Mouse (Mus musculus): ENCODE data around the gene Fam162a. TPM values are rescaled to one million over a fixed set of nuclear protein-coding genes. Genes with fewer than 3 reads are reported as not detected.
A peak's percentile ranks its signal among the peaks of the same experiment; 100 is the strongest.

The Fam162a gene
- polyA plus RNA-seq, 1 experiment from 2014 or later, result 457 TPM

DNA sequence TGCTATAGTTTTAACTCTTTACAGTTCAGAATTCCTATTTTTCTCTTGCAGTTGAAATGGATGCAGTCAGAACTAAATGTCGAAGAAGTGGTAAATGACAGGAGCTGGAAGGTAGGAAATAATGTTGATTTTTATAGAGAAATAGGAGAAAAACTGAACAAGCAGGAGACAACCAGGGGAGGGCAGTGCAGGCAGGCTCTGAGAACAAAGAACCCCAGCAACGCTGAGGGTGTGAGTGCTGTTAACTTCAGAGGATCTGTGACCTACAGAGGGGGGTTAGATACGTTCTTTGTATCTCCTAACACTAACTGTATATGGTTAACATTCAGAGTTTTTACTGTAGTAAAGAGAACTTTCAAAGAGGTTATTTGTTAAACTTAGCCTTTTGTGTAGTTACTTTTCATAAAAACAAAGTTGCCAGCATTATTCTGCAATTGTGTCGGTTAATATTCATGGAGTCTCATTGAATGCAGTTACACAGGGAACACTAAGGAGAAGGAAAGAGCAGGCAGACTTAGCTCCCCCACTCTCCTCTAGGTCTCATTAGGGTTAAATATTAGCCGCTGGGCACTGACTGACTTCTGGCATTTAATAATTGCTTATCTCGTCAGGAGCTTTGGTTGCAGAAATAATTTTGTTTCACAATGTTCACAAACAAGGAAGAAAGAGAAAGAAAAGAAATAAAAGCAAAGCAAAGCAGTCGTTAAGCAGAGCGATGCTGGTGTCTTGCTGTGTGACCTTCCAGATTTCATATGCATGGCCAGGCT, 18.6 kb upstream of the Fam162a start:
- H3K36me3 ChIP-seq (ENCODE audit: control insufficient read depth, insufficient read depth, low read length), result peaks cover 61% of the 10 kb centered on the region
- no peak overlapping the region for H3K9ac ChIP-seq (ENCODE audit: low read length)
- ATAC-seq (replicated peaks; ENCODE audit: low FRiP score, low TSS enrichment, low read depth) (no peak), DNase-seq (ENCODE audit: low spot score) (no peak)
- 0 out of 2 replicates have a peak overlapping the region, but pooled peaks have one; percentile 22 for H3K27ac ChIP-seq (ENCODE audit: low read depth)
- no peak overlapping the region for H3K4me2 ChIP-seq (ENCODE audit: low read length)
- no peaks in the 10 kb centered on the region for H3K9me3 ChIP-seq (ENCODE audit: control insufficient read depth, low read length)
- H3K4me1 ChIP-seq (replicated peaks; ENCODE audit: control insufficient read depth, insufficient read depth, low read length), result no peaks in the 10 kb centered on the region
- WGBS, result 75% methylated on average over 8 of the region's 8 CpGs
- no peaks in the 10 kb centered on the region for H3K27me3 ChIP-seq (replicated peaks; ENCODE audit: control insufficient read depth, insufficient read depth, low read length)
- H3K4me3 ChIP-seq (ENCODE audit: low read depth, low read length), result no peak overlapping the region

DNA sequence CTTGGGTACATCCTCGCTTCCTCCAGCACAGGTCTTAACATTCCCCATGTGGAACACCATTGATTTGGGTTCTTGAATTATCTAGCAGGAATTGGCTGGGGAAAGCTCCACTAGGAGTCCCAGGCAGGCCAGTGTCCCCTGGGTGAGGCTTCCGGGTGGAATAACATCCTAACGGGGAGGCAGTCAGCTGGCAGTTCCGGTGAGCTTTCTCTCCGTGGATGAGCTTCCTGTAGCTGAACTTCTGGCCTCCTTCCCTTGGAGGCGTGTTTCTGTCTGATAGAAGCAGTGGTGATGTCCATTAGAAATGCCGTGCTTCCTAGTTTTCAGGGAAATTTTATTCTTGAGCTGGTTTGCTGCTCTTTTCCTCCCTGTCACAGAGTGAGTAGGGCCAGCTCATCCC, 17.7 kb upstream of the Fam162a start:
- Histone ChIP-seq H3K9ac (ENCODE audit: low read length) (no peak overlapping the region), H3K4me1 (replicated peaks; ENCODE audit: control insufficient read depth, insufficient read depth, low read length) (no peaks in the 10 kb centered on the region), H3K4me2 (ENCODE audit: low read length) (no peak overlapping the region), H3K27me3 (replicated peaks; ENCODE audit: control insufficient read depth, insufficient read depth, low read length) (no peaks in the 10 kb centered on the region), H3K9me3 (ENCODE audit: control insufficient read depth, low read length) (no peaks in the 10 kb centered on the region), H3K4me3 (ENCODE audit: low read depth, low read length) (no peak overlapping the region), H3K36me3 (ENCODE audit: control insufficient read depth, insufficient read depth, low read length) (peaks cover 65% of the 10 kb centered on the region), H3K27ac (ENCODE audit: low read depth) (no peak overlapping the region)
- no peak for ATAC-seq (replicated peaks; ENCODE audit: low FRiP score, low TSS enrichment, low read depth)
- WGBS, result 86% methylated on average over 7 of the region's 7 CpGs
- DNase-seq (ENCODE audit: low spot score), result no peak

DNA sequence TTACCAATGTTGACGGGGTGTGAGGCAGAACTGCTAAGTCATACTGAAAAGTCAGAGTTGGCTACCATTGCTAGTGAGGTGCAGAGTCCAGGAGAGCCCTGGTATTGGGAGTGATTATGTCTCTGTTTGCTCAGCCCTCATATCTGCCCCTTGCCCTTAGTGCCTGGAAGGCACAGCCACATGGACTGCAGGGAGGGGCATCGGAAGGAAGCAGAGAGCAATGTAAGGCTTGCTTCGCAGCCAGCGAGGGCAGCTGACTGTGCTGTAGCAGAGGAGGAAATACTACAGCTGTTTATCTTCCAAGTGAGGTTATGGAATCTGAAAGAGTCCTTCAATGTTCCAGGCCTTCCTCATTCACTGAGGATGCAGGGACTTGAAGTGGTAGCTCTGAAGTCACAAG, 16.5 kb upstream of the Fam162a start:
- H3K27me3 ChIP-seq (replicated peaks; ENCODE audit: control insufficient read depth, insufficient read depth, low read length), result no peaks in the 10 kb centered on the region
- H3K36me3 ChIP-seq (ENCODE audit: control insufficient read depth, insufficient read depth, low read length), result peaks cover 70% of the 10 kb centered on the region
- DNase-seq (ENCODE audit: low spot score) (no peak), ATAC-seq (replicated peaks; ENCODE audit: low FRiP score, low TSS enrichment, low read depth) (peak; percentile 90)
- H3K4me3 ChIP-seq (ENCODE audit: low read depth, low read length), result no peak overlapping the region
- no peaks in the 10 kb centered on the region for H3K9me3 ChIP-seq (ENCODE audit: control insufficient read depth, low read length)
- H3K9ac ChIP-seq (ENCODE audit: low read length), result no peak overlapping the region
- no peaks in the 10 kb centered on the region for H3K4me1 ChIP-seq (replicated peaks; ENCODE audit: control insufficient read depth, insufficient read depth, low read length)
- no peak overlapping the region for H3K27ac ChIP-seq (ENCODE audit: low read depth)
- H3K4me2 ChIP-seq (ENCODE audit: low read length), result no peak overlapping the region
- 64% methylated on average over 4 of the region's 4 CpGs for WGBS

- DNase-seq (ENCODE audit: low spot score) (no peak), ATAC-seq (replicated peaks; ENCODE audit: low FRiP score, low TSS enrichment, low read depth) (no peak)
- WGBS, result 93% methylated on average over 3 of the region's 3 CpGs
- H3K27ac ChIP-seq (ENCODE audit: low read depth), result no peak overlapping the region
- no peaks in the 10 kb centered on the region for H3K4me1 ChIP-seq (replicated peaks; ENCODE audit: control insufficient read depth, insufficient read depth, low read length)
- no peak overlapping the region for H3K9ac ChIP-seq (ENCODE audit: low read length)
- no peak overlapping the region for H3K4me3 ChIP-seq (ENCODE audit: low read depth, low read length)
- H3K4me2 ChIP-seq (ENCODE audit: low read length), result no peak overlapping the region
- no peaks in the 10 kb centered on the region for H3K27me3 ChIP-seq (replicated peaks; ENCODE audit: control insufficient read depth, insufficient read depth, low read length)
- H3K9me3 ChIP-seq (ENCODE audit: control insufficient read depth, low read length), result no peaks in the 10 kb centered on the region
- peaks cover 16% of the 10 kb centered on the region for H3K36me3 ChIP-seq (ENCODE audit: control insufficient read depth, insufficient read depth, low read length)
Observed at GRCm38 (mm10) chr16:36079916-36080315, 8.5 kb upstream of the Fam162a start.

- Histone ChIP-seq H3K36me3 (ENCODE audit: control insufficient read depth, insufficient read depth, low read length) (no peaks in the 10 kb centered on the region), H3K4me1 (replicated peaks; ENCODE audit: control insufficient read depth, insufficient read depth, low read length) (peaks cover 6% of the 10 kb centered on the region; the same call in 1 of the 2 replicates), H3K4me2 (ENCODE audit: low read length) (no peak overlapping the region), H3K27ac (ENCODE audit: low read depth) (no peak overlapping the region), H3K9me3 (ENCODE audit: control insufficient read depth, low read length) (no peaks in the 10 kb centered on the region), H3K4me3 (ENCODE audit: low read depth, low read length) (no peak overlapping the region), H3K9ac (ENCODE audit: low read length) (no peak overlapping the region), H3K27me3 (replicated peaks; ENCODE audit: control insufficient read depth, insufficient read depth, low read length) (no peaks in the 10 kb centered on the region)
- no peak for DNase-seq (ENCODE audit: low spot score)
- WGBS, result 92% methylated on average over 3 of the region's 3 CpGs
- ATAC-seq (replicated peaks; ENCODE audit: low FRiP score, low TSS enrichment, low read depth), result no peak
Observed at GRCm38 (mm10) chr16:36074772-36075171, 3.4 kb upstream of the Fam162a start.

DNA sequence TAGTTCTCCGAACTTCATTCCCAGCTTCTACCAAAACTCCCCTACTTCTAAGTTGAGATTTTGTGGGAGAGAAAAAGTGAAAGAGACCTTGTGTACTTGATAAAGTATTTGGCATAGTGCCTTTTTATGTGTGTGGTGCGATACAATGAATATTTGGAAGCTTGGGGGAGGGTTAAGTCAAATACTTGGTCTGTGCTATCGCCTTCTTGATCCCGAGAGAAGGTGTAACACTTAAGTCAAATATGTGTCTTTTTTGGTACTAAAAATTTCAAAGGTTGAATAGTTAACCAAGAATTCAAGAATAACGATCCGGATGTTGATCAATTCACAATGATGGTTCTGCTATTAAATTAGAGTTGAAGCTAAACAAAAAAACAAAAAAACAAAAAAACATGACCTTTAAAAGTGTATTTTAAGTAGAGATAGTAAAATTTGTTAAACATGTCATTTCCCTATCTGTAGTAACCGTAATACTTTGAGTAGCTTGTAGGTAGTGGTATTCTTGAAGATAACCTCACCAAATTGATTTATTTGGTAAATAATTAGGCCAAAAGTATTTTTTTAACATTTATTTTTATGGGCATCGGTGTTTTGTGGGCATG, 1.1 kb upstream of the Fam162a start:
- DNase-seq (ENCODE audit: low spot score), result no peak
- Histone ChIP-seq H3K27me3 (replicated peaks; ENCODE audit: control insufficient read depth, insufficient read depth, low read length) (no peaks in the 10 kb centered on the region), H3K9me3 (ENCODE audit: control insufficient read depth, low read length) (no peaks in the 10 kb centered on the region), H3K9ac (ENCODE audit: low read length) (peak overlapping the region; percentile 85), H3K36me3 (ENCODE audit: control insufficient read depth, insufficient read depth, low read length) (0 out of 2 replicates have a peak, but pooled peaks cover 2% of the 10 kb centered on the region), H3K4me2 (ENCODE audit: low read length) (peak overlapping the region; percentile 80), H3K4me1 (replicated peaks; ENCODE audit: control insufficient read depth, insufficient read depth, low read length) (peaks cover 24% of the 10 kb centered on the region), H3K4me3 (ENCODE audit: low read depth, low read length) (peak overlapping the region; percentile 73), H3K27ac (ENCODE audit: low read depth) (peak overlapping the region; percentile 98)
- 28% methylated on average over 8 of the region's 8 CpGs for WGBS
- no peak for ATAC-seq (replicated peaks; ENCODE audit: low FRiP score, low TSS enrichment, low read depth)

GRCm38 (mm10) chr16:36071071-36071449, 334 bp downstream of the Fam162a start:
- H3K4me3 ChIP-seq (ENCODE audit: low read depth, low read length), result peak overlapping the region; percentile 73
- no peaks in the 10 kb centered on the region for H3K27me3 ChIP-seq (replicated peaks; ENCODE audit: control insufficient read depth, insufficient read depth, low read length)
- peak overlapping the region; percentile 98 for H3K27ac ChIP-seq (ENCODE audit: low read depth)
- WGBS, result under 1% methylated on average over 16 of the region's 16 CpGs
- peak overlapping the region; percentile 80 for H3K4me2 ChIP-seq (ENCODE audit: low read length)
- ATAC-seq (replicated peaks; ENCODE audit: low FRiP score, low TSS enrichment, low read depth), result no peak; the same call in 1 of the 2 replicates
- H3K4me1 ChIP-seq (replicated peaks; ENCODE audit: control insufficient read depth, insufficient read depth, low read length), result peaks cover 24% of the 10 kb centered on the region
- DNase-seq (ENCODE audit: low spot score), result no peak
- H3K36me3 ChIP-seq (ENCODE audit: control insufficient read depth, insufficient read depth, low read length), result 0 out of 2 replicates have a peak, but pooled peaks cover 6% of the 10 kb centered on the region
- no peaks in the 10 kb centered on the region for H3K9me3 ChIP-seq (ENCODE audit: control insufficient read depth, low read length)
- peak overlapping the region; percentile 85 for H3K9ac ChIP-seq (ENCODE audit: low read length)

- H3K4me3 ChIP-seq (ENCODE audit: low read depth, low read length), result peak overlapping the region; percentile 73
- H3K9me3 ChIP-seq (ENCODE audit: control insufficient read depth, low read length), result no peaks in the 10 kb centered on the region
- no peak overlapping the region for H3K27ac ChIP-seq (ENCODE audit: low read depth)
- H3K36me3 ChIP-seq (ENCODE audit: control insufficient read depth, insufficient read depth, low read length), result 0 out of 2 replicates have a peak, but pooled peaks cover 6% of the 10 kb centered on the region
- peak overlapping the region; percentile 85 for H3K9ac ChIP-seq (ENCODE audit: low read length)
- H3K4me1 ChIP-seq (replicated peaks; ENCODE audit: control insufficient read depth, insufficient read depth, low read length), result peaks cover 24% of the 10 kb centered on the region
- H3K4me2 ChIP-seq (ENCODE audit: low read length), result peak overlapping the region; percentile 80
- WGBS, result 26% methylated on average over 9 of the region's 9 CpGs
- DNase-seq (ENCODE audit: low spot score), result no peak
- no peaks in the 10 kb centered on the region for H3K27me3 ChIP-seq (replicated peaks; ENCODE audit: control insufficient read depth, insufficient read depth, low read length)
- ATAC-seq (replicated peaks; ENCODE audit: low FRiP score, low TSS enrichment, low read depth), result no peak
Observed at GRCm38 (mm10) chr16:36069819-36070575, 1.4 kb downstream of the Fam162a start.

All from intestine, embryonic 14.5 days (tissue).